Mouse (Mus musculus): ENCODE measurements around the gene Gm20716.

DNA sequence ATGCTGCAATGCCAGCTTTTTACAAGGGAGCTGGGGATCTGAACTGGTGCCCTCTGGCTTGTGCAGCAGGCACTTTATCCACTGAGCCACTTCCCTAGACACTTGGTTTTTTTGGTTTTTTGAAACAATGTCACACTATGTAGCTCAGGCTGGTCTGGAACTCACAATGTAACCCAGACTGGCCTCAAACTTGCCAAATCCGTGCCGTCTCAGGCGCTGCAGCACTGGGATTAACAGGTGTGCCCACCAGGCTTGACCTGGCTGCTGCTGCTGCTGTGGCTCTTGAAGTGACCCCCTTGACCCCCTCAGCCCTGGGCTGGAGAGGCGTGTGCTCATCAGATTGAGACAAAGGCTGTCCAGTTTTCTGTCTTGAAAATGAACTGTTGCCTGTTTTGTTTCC, 8.2 kb upstream of the Gm20716 start:
- TF ChIP-seq CTCF (IDR thresholded peaks at IDR 0.05; ENCODE audit: low read depth) (no peak), EP300 (IDR thresholded peaks at IDR 0.05; ENCODE audit: low read depth) (no peak)
